In the genomic region with DNA sequence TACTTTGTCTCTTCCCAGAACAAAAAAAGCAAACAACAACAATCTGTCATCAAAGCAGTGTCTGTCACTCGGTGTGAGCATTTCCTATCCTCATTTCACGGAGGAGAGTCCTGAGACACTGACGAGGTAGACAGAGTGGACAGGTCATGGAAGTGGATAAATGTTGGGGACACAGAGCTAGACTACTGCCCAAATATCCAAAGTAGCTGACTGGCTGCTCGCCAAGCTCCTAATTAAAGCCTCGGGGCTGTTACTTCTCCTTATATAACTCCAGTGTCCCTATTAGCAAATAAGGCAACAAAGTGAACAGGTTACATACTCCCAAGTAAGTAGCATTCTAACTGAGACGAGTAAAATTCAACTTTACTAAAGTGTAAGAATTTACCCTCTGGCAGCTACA, we compare ENCODE assay signal across 15 mouse cellular contexts. TPM values are rescaled to one million over a fixed set of nuclear protein-coding genes. Genes with fewer than 3 reads are reported as not detected.
DNase-seq lines count a peak whose midpoint lies in the region; ATAC-seq and TF ChIP-seq lines count a peak whose summit lies in the region.
"Had no signal": no experiment of that assay in that cellular context is flagged by ENCODE, and none has a peak within 500 bp of the region (broad histone marks: within the 10 kb centered on the region; RNA-seq: fewer than 3 reads in every experiment).

No protein-coding gene starts in this region.

- H3K4me3 ChIP-seq in kidney, adult 2 months (ENCODE audit: insufficient read depth, low read depth, low read length): no peak overlapping the region
- H3K4me3 ChIP-seq: heart, adult 2 months; megakaryocyte, embryonic 14.5 days had no signal

- H3K27ac ChIP-seq in kidney, adult 2 months (ENCODE audit: insufficient read depth, low read depth, low read length): no peak overlapping the region
- H3K27ac ChIP-seq: heart, adult 2 months; liver, embryonic 14.5 days had no signal

- H3K4me1 ChIP-seq in kidney, adult 2 months (ENCODE audit: control insufficient read depth, insufficient read depth, low read length): peaks cover 14% of the 10 kb centered on the region; the same call in 1 of the 2 replicates

- no peak for TF ChIP-seq POLR2A in kidney, adult 2 months (IDR thresholded peaks at IDR 0.05; ENCODE audit: low read depth, low read length)

- peak; percentile 22 for DNase-seq in cerebellum, adult 11 months
- DNase-seq in kidney, postnatal 10 days: peak; percentile 32
- no peak for DNase-seq in kidney, adult 2 months
- peak; percentile 30 to 50 for DNase-seq in cerebellum, adult 18-20 months
- DNase-seq in kidney, postnatal 36 days: peak; percentile 17 to 36
- no peak for DNase-seq in natural killer cell, adult 2 months (ENCODE audit: low spot score in 2 of 2)
- DNase-seq in left cerebral cortex, adult 9 months (ENCODE audit: low spot score in 2 of 2): no peak
- DNase-seq: adrenal gland, adult 2 months; layer of hippocampus, postnatal 36 days; thymus, postnatal 14 days had no signal

- 47% methylated on average over 6 of the region's 6 CpGs for WGBS in kidney, adult 2 months

- H3K36me3 ChIP-seq in kidney, adult 2 months (ENCODE audit: control insufficient read depth, insufficient read depth, low read length): peaks cover 2% of the 10 kb centered on the region; the same call in 1 of the 2 replicates

- ATAC-seq in cerebellum, adult (ENCODE audit: insufficient number of reproducible peaks, low FRiP score, low TSS enrichment): no peak

- TF ChIP-seq CTCF in kidney, adult 2 months (conservative IDR thresholded peaks at IDR 0.05; ENCODE audit: insufficient read depth, insufficient read length, low read depth, low read length): no peak

- H3K27me3 ChIP-seq in kidney, adult 2 months (replicated peaks; ENCODE audit: control insufficient read depth, insufficient read depth, low read length): no peaks in the 10 kb centered on the region
- H3K27me3 ChIP-seq: megakaryocyte, embryonic 14.5 days had no signal

RNA-seq across cellular contexts. Expression of gene Phc1, which starts 2.8 kb away (rescaled TPM):
- 27.4 and 39.1 TPM in 2 replicates for polyA plus RNA-seq in kidney, adult 2 months (2012; rRNA removed)

RNA-seq across cellular contexts. Expression of gene M6pr, which starts 29.0 kb away (rescaled TPM):
- polyA plus RNA-seq in kidney, adult 2 months (2012; rRNA removed): 94.4 and 107 TPM in 2 replicates

RNA-seq across cellular contexts. Expression of gene Klrg1, which starts 54.9 kb away (rescaled TPM):
- 0.08 TPM in 1 of 2 replicates, not detected in the other for polyA plus RNA-seq in kidney, adult 2 months (2012; rRNA removed)
- polyA plus RNA-seq: adrenal gland, adult 2 months; intestine, embryonic 14.5 days; liver, embryonic 14.5 days had no signal

Comparison
In these comparisons a context has a peak if more than half of its experiments do, and no peak if none do; other contexts are left out.
1. DNase-seq: peak in cerebellum, adult 11 months (single experiment), kidney, postnatal 10 days (single experiment), cerebellum, adult 18-20 months (2 of 2) and kidney, postnatal 36 days (2 of 2); none in kidney, adult 2 months (single experiment), natural killer cell, adult 2 months (0 of 2) and left cerebral cortex, adult 9 months (0 of 2).